Mouse (Mus musculus): Measurements from ENCODE around the gene Dcp1b. TPM values are rescaled to one million over a fixed set of nuclear protein-coding genes. Genes with fewer than 3 reads are reported as not detected.

The Dcp1b gene
- polyA plus RNA-seq, 1 experiment from 2014 or later: 7.6 TPM

DNA sequence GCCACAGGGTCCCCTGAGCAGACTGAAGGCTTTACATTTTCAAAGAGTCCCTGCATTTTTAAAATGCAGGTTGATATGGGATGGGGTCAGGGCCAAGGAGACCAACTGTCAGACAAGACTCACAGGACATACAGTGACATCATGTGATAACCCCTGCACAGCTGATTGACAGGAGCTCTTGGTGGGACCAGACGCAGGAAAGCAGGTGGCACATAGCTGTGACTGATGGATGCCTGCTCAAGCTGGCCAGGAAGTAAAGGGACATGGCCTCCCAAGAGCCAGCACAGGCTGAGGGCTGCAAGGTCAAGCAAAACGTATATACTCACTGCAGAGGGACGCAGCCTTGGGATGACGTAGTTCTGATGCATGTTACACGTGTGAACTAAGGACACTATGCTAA, 60.4 kb downstream of the Dcp1b start:
- WGBS: 66% methylated on average over 5 of the region's 5 CpGs

DNA sequence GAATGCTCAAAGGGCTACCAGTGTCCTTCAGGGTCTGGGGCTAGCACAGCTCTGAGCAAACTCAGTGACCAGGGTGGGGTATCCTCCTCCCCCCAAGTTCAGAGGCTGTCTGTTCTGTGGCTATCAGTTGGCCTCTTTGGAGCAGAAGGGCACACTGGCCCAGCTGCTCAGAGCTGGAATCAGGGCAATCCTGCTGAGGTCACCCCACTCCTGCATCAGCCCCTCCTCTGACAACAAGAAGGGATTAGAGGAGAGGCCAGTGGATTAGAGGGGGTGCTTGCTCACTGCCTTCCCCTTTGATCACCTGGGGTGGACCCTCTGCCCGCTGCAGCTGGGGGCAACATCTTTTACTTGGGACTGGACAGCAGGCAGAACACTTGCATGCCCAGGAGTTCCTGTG, 61.2 kb downstream of the Dcp1b start, which contains the start of gene Cacna2d4:
Gene Cacna2d4, plus strand, starts transcription at position 286 of the 400 bp plus-strand sequence.
- Histone ChIP-seq H3K4me2 (no peak within 1 kb of the TSS), H3K9ac (no peak within 1 kb of the TSS), H3K27me3 (0 out of 2 replicates have a peak, but pooled peaks cover 3% of the 10 kb centered on the region), H3K4me3 (no peak within 1 kb of the TSS), H3K27ac (no peak within 1 kb of the TSS), H3K36me3 (no peaks in the 10 kb centered on the region), H3K4me1 (replicated peaks) (0 out of 2 replicates have a peak, but pooled peaks cover 4% of the 10 kb centered on the region), H3K9me3 (replicated peaks) (no peaks in the 10 kb centered on the region)
- ATAC-seq (replicated peaks; ENCODE audit: insufficient number of reproducible peaks, insufficient read depth, low FRiP score, low read depth): no peak
- 22% methylated on average over 1 of the region's 1 CpGs for WGBS

More for the DNA sequence above, 60.4 kb downstream of the Dcp1b start:
- H3K4me2 ChIP-seq: no peak overlapping the region
- no peak for ATAC-seq (replicated peaks; ENCODE audit: insufficient number of reproducible peaks, insufficient read depth, low FRiP score, low read depth)
- H3K9me3 ChIP-seq (replicated peaks): no peaks in the 10 kb centered on the region
- no peak overlapping the region for H3K27ac ChIP-seq
- 0 out of 2 replicates have a peak, but pooled peaks cover 3% of the 10 kb centered on the region for H3K27me3 ChIP-seq
- H3K9ac ChIP-seq: no peak overlapping the region
- no peak overlapping the region for H3K4me3 ChIP-seq
- no peaks in the 10 kb centered on the region for H3K36me3 ChIP-seq
- H3K4me1 ChIP-seq (replicated peaks): 0 out of 2 replicates have a peak, but pooled peaks cover 4% of the 10 kb centered on the region

DNA sequence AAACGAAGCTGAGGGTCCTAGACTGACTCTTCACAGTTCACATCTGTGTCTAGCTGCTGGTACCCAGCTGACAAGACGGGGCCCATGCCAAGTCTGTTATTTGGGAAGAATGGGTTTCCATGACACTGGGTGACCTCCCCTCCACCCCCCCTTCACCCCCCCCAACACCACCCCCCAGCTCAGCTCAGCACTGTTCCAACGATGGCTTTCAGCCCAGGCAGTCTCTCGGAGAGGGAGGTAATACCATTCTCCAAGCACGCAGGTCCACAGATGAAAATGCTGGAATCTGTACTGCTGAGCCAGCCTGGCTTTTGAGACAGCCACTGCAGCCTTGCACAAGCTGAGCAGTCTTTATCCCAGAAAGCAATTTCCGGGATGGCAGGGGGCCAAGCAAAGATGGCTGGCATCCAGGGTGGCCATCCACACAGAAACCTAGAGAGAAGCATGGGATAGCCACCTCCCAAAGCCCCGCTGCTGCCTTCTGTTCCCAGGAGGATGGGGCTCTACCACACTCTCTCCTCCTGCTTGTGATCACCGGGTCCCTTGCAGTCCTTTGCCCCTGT, 62.5 kb downstream of the Dcp1b start:
- H3K9ac ChIP-seq: no peak overlapping the region
- no peak overlapping the region for H3K4me3 ChIP-seq
- 0 out of 2 replicates have a peak, but pooled peaks cover 4% of the 10 kb centered on the region for H3K4me1 ChIP-seq (replicated peaks)
- 0 out of 2 replicates have a peak, but pooled peaks cover 3% of the 10 kb centered on the region for H3K27me3 ChIP-seq
- no peak overlapping the region for H3K4me2 ChIP-seq
- WGBS: 45% methylated on average over 8 of the region's 8 CpGs
- ATAC-seq (replicated peaks; ENCODE audit: insufficient number of reproducible peaks, insufficient read depth, low FRiP score, low read depth): 0 out of 2 replicates have a peak, but pooled peaks have one; percentile 18
- no peak overlapping the region for H3K27ac ChIP-seq
- H3K9me3 ChIP-seq (replicated peaks): no peaks in the 10 kb centered on the region
- H3K36me3 ChIP-seq: no peaks in the 10 kb centered on the region

DNA sequence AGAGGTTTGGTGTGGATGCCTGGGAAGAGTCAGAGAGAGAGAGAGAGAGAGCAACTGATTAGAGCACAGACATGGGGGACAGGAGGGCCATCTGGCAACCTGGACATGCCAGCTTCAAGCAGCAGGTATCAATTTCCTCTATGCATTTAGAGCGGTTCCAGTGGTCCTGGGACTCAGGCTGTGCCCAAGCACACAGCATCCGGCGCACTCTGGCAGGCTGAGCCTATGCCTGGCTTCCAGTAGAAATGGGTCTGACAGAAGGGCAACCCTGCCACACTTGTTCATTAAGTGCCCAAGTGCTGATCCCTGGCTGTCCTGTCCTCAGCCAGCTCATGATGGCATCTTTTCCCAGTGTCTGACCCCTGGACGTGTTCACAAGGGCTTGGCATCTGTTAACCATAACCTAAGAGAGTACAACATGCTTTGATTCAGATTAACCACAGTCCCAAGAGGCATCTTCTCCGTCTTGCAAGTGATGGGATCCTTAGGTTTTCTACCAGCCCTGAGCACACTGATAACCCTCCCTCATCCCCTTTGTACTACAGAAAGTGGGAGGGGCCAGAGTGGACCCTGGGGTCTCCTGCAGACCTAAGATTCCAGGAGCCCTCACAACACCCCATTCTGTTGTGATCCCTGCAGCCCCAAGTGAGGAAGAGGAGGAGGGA, 64.4 kb downstream of the Dcp1b start:
- Histone ChIP-seq H3K27ac (no peak overlapping the region), H3K4me2 (no peak overlapping the region), H3K9me3 (replicated peaks) (no peaks in the 10 kb centered on the region), H3K4me3 (no peak overlapping the region), H3K27me3 (0 out of 2 replicates have a peak, but pooled peaks cover 3% of the 10 kb centered on the region), H3K36me3 (no peaks in the 10 kb centered on the region), H3K4me1 (replicated peaks) (0 out of 2 replicates have a peak, but pooled peaks cover 4% of the 10 kb centered on the region), H3K9ac (no peak overlapping the region)
- 74% methylated on average over 5 of the region's 5 CpGs for WGBS
- ATAC-seq (replicated peaks; ENCODE audit: insufficient number of reproducible peaks, insufficient read depth, low FRiP score, low read depth): no peak

DNA sequence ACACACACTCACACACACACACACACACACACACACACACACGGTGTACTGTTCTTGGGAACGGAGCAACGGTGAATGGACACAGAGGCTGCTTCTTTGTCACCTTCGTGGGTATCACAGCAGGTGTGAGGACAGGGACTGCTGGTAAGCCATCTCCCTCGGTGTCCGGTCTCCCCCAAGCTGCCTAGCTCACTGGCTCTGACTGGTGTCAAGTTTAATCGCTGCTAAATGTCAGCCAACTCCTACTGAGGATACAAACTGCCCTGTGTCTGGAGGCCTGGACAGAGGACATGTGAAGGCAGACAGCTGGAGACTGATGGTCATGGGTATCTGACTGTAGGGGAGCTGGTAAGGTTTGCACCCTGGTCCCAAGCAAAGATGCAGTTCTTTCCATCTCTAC, 65.2 kb downstream of the Dcp1b start:
- ATAC-seq (replicated peaks; ENCODE audit: insufficient number of reproducible peaks, insufficient read depth, low FRiP score, low read depth): no peak
- no peaks in the 10 kb centered on the region for H3K36me3 ChIP-seq
- 0 out of 2 replicates have a peak, but pooled peaks cover 4% of the 10 kb centered on the region for H3K4me1 ChIP-seq (replicated peaks)
- WGBS: 67% methylated on average over 7 of the region's 7 CpGs
- no peak overlapping the region for H3K4me3 ChIP-seq
- 0 out of 2 replicates have a peak, but pooled peaks cover 3% of the 10 kb centered on the region for H3K27me3 ChIP-seq
- no peak overlapping the region for H3K9ac ChIP-seq
- H3K4me2 ChIP-seq: no peak overlapping the region
- H3K9me3 ChIP-seq (replicated peaks): no peaks in the 10 kb centered on the region
- H3K27ac ChIP-seq: no peak overlapping the region

DNA sequence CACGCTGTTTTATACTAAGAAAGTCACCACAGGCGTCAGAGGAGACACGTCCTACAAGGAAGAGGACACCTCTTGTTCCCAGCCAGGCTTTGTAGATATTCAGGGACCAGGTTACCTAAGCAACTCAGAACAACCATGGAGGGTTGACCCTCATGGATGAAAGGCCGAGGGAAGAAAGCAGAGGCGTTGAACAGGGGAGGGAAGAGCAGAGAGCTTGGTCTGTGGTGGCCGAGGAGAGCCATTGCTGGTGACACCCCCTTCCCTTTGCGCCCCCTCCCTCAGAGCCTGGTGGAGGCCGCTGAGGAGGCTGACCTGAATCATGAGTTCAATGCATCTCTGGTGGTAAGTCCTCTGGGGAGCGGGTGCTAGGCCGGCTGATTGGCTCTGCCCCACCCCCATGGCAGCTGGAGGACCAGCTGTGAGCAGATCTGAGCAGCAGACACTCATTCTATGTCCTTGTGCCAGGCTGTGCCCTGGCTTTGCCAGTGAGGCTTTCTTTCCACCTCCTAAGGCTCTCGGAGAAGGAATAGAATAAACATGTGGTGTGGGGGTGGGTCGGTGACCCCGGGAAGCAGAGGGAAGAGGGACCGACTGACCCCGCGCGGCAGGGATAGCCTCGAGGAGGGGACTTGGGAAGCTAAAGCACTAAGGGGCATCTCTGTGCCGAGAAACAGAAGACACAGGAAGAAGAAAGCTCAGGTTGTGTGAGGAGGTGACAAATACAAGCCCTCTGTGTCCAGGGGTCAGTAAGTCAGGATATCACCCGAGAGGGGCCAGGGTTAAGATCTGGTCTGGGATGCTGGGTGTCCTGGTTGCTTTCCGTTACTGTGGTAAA, 66.0 kb downstream of the Dcp1b start:
- ATAC-seq (replicated peaks; ENCODE audit: insufficient number of reproducible peaks, insufficient read depth, low FRiP score, low read depth): no peak
- Histone ChIP-seq H3K27me3 (0 out of 2 replicates have a peak, but pooled peaks cover 3% of the 10 kb centered on the region), H3K4me3 (no peak overlapping the region), H3K4me1 (replicated peaks) (0 out of 2 replicates have a peak, but pooled peaks cover 4% of the 10 kb centered on the region), H3K27ac (no peak overlapping the region), H3K4me2 (no peak overlapping the region), H3K9ac (no peak overlapping the region), H3K9me3 (replicated peaks) (no peaks in the 10 kb centered on the region), H3K36me3 (no peaks in the 10 kb centered on the region)
- WGBS: 59% methylated on average over 21 of the region's 21 CpGs

DNA sequence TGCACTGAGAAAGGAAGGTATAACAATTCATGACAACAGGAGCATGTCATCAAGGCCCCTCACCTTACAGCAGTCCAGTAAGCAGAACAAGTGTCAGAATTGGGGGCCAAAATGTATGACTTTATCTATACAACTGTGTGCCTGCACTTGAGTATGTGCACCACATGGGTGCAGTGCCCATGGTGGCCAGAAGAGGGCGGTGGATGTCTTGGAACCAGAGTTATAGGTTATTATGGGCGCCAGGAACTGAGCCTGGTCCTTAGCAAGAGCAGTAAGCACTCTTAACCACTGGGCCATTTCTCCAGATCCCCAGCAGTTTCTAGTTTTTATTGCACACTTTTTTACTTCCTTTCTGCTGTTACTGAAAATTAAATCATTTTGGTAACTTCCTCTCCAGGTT, 71.0 kb downstream of the Dcp1b start:
- no peak for ATAC-seq (replicated peaks; ENCODE audit: insufficient number of reproducible peaks, insufficient read depth, low FRiP score, low read depth)
- H3K9me3 ChIP-seq (replicated peaks): no peaks in the 10 kb centered on the region
- H3K4me1 ChIP-seq (replicated peaks): no peaks in the 10 kb centered on the region
- no peak overlapping the region for H3K4me2 ChIP-seq
- WGBS: 46% methylated on average over 2 of the region's 2 CpGs
- no peak overlapping the region for H3K4me3 ChIP-seq
- no peak overlapping the region for H3K27ac ChIP-seq
- no peaks in the 10 kb centered on the region for H3K36me3 ChIP-seq
- H3K9ac ChIP-seq: no peak overlapping the region
- no peaks in the 10 kb centered on the region for H3K27me3 ChIP-seq

DNA sequence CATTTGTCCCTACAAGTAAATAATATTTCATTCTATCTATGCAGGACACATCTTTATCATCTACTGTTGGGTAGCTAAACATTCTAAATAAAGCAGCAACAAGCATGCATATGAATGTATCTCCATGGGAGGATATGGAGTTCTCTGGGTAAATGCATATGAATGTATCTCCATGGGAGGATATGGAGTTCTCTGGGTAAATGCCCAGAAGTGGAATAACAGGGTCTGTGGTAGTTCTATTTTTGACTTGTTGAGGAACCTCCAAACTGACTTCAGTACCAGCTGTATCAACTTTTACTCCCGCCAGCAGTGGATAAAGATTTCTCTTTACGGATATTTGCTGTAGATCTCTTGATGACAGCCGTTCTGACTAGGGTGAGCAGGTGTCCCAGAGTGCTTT, 73.5 kb downstream of the Dcp1b start:
- no peak overlapping the region for H3K4me2 ChIP-seq
- H3K9me3 ChIP-seq (replicated peaks): no peaks in the 10 kb centered on the region
- WGBS: 69% methylated on average over 3 of the region's 3 CpGs
- no peak overlapping the region for H3K27ac ChIP-seq
- H3K4me1 ChIP-seq (replicated peaks): no peaks in the 10 kb centered on the region
- no peaks in the 10 kb centered on the region for H3K27me3 ChIP-seq
- H3K9ac ChIP-seq: no peak overlapping the region
- no peak for ATAC-seq (replicated peaks; ENCODE audit: insufficient number of reproducible peaks, insufficient read depth, low FRiP score, low read depth)
- H3K4me3 ChIP-seq: no peak overlapping the region
- no peaks in the 10 kb centered on the region for H3K36me3 ChIP-seq

DNA sequence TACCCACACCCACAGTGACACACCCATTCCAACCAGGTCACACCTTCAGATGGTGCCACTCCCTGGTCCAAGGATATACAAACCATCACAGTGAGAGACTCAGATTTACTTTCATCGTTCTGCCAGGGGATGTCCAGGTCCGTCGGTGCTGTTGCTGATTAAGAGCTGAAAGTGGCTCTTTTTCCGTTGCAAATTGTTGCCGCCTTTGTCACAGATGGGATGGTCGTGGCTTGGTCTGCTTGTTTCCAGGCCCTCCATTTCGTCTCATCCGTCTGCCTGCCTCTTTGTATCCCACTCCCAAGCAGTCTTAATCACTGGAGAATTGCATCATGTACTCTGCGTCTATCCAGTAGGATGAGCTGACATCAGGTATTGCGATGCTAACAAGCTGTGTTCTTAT, 74.7 kb downstream of the Dcp1b start:
- Histone ChIP-seq H3K4me3 (no peak overlapping the region), H3K36me3 (no peaks in the 10 kb centered on the region), H3K9me3 (replicated peaks) (no peaks in the 10 kb centered on the region), H3K4me2 (no peak overlapping the region), H3K9ac (no peak overlapping the region), H3K4me1 (replicated peaks) (no peaks in the 10 kb centered on the region), H3K27me3 (no peaks in the 10 kb centered on the region), H3K27ac (no peak overlapping the region)
- no peak for ATAC-seq (replicated peaks; ENCODE audit: insufficient number of reproducible peaks, insufficient read depth, low FRiP score, low read depth)
- 84% methylated on average over 10 of the region's 10 CpGs for WGBS

DNA sequence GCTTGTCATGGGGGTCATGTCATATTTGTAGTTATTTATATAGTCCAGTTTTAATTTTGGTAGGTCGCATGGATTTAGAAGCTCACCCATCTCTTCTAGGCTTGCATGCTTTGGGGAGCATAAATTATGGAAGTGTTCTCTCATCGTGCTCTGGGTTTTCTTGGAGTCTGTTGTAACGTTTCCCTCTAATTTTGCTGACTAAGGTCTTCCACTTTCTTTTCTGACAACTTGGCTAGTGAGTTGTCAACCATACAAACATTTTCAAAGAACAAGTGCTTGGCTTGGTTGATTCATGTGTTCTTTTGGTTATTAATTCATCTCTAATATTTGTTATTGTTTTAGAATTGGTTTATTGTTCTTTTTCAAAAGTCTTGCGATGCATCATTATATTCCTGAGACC, 76.7 kb downstream of the Dcp1b start:
- Histone ChIP-seq H3K27me3 (no peaks in the 10 kb centered on the region), H3K4me2 (no peak overlapping the region), H3K4me1 (replicated peaks) (no peaks in the 10 kb centered on the region), H3K4me3 (no peak overlapping the region), H3K9ac (no peak overlapping the region), H3K27ac (no peak overlapping the region), H3K9me3 (replicated peaks) (no peaks in the 10 kb centered on the region), H3K36me3 (no peaks in the 10 kb centered on the region)
- no peak for ATAC-seq (replicated peaks; ENCODE audit: insufficient number of reproducible peaks, insufficient read depth, low FRiP score, low read depth)
- 74% methylated on average over 4 of the region's 4 CpGs for WGBS

All from heart, embryonic 15.5 days (tissue).